Mouse (Mus musculus): Measurements from ENCODE around the gene Rad17. TPM values are rescaled to one million over a fixed set of nuclear protein-coding genes. Genes with fewer than 3 reads are reported as not detected.

Rad17 gene
- polyA plus RNA-seq, 1 experiment from 2014 or later = 9.2 TPM

DNA sequence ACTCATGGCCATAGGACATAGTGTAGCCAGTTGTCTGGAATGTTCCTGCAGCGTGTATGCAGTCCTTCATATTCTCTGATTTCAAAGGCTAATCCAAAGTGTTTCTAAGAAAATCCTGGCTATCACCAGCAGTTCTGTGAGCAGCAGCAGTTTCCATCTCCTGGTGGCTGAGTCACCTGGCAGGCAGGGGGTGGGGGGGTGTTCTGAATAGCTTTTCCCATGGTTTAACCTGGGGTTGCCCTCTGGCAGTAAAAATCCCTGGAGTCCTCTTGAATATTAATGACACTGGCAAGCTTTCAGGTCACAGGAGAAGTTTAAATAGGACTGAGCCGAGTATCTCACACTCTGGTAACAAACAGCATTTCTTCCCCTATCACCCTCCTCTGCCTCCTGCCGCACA, 69.2 kb downstream of the Rad17 start:
- TF ChIP-seq CTCF (IDR thresholded peaks at IDR 0.05; ENCODE audit: low read depth) = no peak
- TF ChIP-seq EP300 (IDR thresholded peaks at IDR 0.05; ENCODE audit: low read depth) = no peak
- 52% methylated on average over 3 of the region's 3 CpGs for WGBS (ENCODE audit: insufficient replicate concordance)
- Histone ChIP-seq H3K27ac (ENCODE audit: low read depth) (no peak overlapping the region; the same call in 1 of the 2 replicates), H3K4me3 (ENCODE audit: low read depth, low read length) (no peak overlapping the region), H3K9ac (replicated peaks) (no peak overlapping the region), H3K9me3 (ENCODE audit: low read length) (no peaks in the 10 kb centered on the region), H3K36me3 (replicated peaks; ENCODE audit: insufficient read depth, low read length) (no peaks in the 10 kb centered on the region), H3K4me1 (ENCODE audit: insufficient read depth) (peaks cover 6% of the 10 kb centered on the region; the same call in 1 of the 2 replicates), H3K4me2 (ENCODE audit: low read depth, low read length) (no peak overlapping the region), H3K27me3 (ENCODE audit: insufficient read depth, low read length) (no peaks in the 10 kb centered on the region)
- DNase-seq = no peak
- ATAC-seq = no peak

GRCm38 (mm10) chr13:100579951-100580350, 70.9 kb downstream of the Rad17 start:
- Histone ChIP-seq H3K27me3 (ENCODE audit: insufficient read depth, low read length) (no peaks in the 10 kb centered on the region), H3K9ac (replicated peaks) (no peak overlapping the region), H3K4me1 (ENCODE audit: insufficient read depth) (peaks cover 6% of the 10 kb centered on the region; the same call in 1 of the 2 replicates), H3K9me3 (ENCODE audit: low read length) (no peaks in the 10 kb centered on the region), H3K4me3 (ENCODE audit: low read depth, low read length) (no peak overlapping the region), H3K4me2 (ENCODE audit: low read depth, low read length) (no peak overlapping the region), H3K36me3 (replicated peaks; ENCODE audit: insufficient read depth, low read length) (no peaks in the 10 kb centered on the region), H3K27ac (ENCODE audit: low read depth) (peak overlapping the region; percentile 76)
- DNase-seq (no peak), ATAC-seq (no peak)
- TF ChIP-seq EP300 (IDR thresholded peaks at IDR 0.05; ENCODE audit: low read depth) (no peak), CTCF (IDR thresholded peaks at IDR 0.05; ENCODE audit: low read depth) (peak; percentile 58)

DNA sequence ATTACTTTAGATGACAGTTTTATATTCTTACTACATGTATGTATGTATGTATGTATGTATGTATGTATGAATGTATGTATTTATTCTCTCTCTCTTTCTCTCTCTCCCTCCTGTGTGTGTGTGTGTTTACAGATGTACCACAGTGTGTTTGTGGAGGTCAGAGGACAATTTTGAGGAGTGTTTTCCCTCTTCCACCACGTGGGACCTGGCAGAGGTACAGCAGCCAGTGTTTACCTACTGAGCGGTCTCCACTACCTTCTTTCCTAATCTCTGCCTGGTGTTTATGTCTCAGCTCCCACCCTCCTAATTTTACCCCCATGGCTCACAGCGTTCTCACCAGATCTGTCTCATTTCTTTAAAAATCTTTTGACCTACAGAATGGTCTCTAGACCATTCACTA, 71.6 kb downstream of the Rad17 start:
- ATAC-seq = peak; percentile 88
- TF ChIP-seq EP300 (IDR thresholded peaks at IDR 0.05; ENCODE audit: low read depth) = no peak
- no peak for TF ChIP-seq CTCF (IDR thresholded peaks at IDR 0.05; ENCODE audit: low read depth)
- no peaks in the 10 kb centered on the region for H3K9me3 ChIP-seq (ENCODE audit: low read length)
- DNase-seq = peak; percentile 73
- WGBS (ENCODE audit: insufficient replicate concordance) = 41% methylated on average over 3 of the region's 3 CpGs
- no peak overlapping the region for H3K4me2 ChIP-seq (ENCODE audit: low read depth, low read length)
- peak overlapping the region; percentile 76 for H3K27ac ChIP-seq (ENCODE audit: low read depth)
- peaks cover 6% of the 10 kb centered on the region; the same call in 1 of the 2 replicates for H3K4me1 ChIP-seq (ENCODE audit: insufficient read depth)
- no peaks in the 10 kb centered on the region for H3K27me3 ChIP-seq (ENCODE audit: insufficient read depth, low read length)
- H3K4me3 ChIP-seq (ENCODE audit: low read depth, low read length) = no peak overlapping the region
- H3K36me3 ChIP-seq (replicated peaks; ENCODE audit: insufficient read depth, low read length) = no peaks in the 10 kb centered on the region
- H3K9ac ChIP-seq (replicated peaks) = no peak overlapping the region

DNA sequence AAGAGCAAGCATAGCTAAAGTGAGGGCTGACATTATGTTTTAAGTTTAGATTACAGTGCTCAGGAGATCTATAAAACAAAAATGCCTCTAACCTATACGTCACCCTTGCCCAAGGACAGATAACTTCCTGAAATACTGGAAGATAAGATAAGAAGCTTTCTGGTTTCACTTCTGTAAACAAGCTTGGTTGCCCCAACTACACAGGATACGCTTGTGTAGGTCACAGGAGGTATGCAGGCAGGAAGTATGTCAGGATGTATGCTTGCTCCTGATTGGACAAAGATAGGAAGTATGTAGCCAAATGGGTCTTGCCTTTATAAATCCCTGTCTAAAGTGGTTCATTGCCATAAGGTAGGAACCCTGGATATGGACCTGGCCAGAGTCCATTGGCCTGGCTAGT, 74.9 kb downstream of the Rad17 start:
- TF ChIP-seq EP300 (IDR thresholded peaks at IDR 0.05; ENCODE audit: low read depth) (peak; percentile 54; the same call in 1 of the 2 replicates), CTCF (IDR thresholded peaks at IDR 0.05; ENCODE audit: low read depth) (no peak)
- 24% methylated on average over 2 of the region's 2 CpGs for WGBS (ENCODE audit: insufficient replicate concordance)
- Histone ChIP-seq H3K4me2 (ENCODE audit: low read depth, low read length) (no peak overlapping the region), H3K27ac (ENCODE audit: low read depth) (no peak overlapping the region), H3K4me1 (ENCODE audit: insufficient read depth) (peaks cover 6% of the 10 kb centered on the region; the same call in 1 of the 2 replicates), H3K9me3 (ENCODE audit: low read length) (no peaks in the 10 kb centered on the region), H3K9ac (replicated peaks) (no peak overlapping the region), H3K4me3 (ENCODE audit: low read depth, low read length) (no peak overlapping the region), H3K27me3 (ENCODE audit: insufficient read depth, low read length) (no peaks in the 10 kb centered on the region), H3K36me3 (replicated peaks; ENCODE audit: insufficient read depth, low read length) (no peaks in the 10 kb centered on the region)
- no peak for DNase-seq
- ATAC-seq = peak; percentile 43

- no peak overlapping the region for H3K9ac ChIP-seq (replicated peaks)
- TF ChIP-seq CTCF (IDR thresholded peaks at IDR 0.05; ENCODE audit: low read depth) (no peak), EP300 (IDR thresholded peaks at IDR 0.05; ENCODE audit: low read depth) (no peak)
- H3K27me3 ChIP-seq (ENCODE audit: insufficient read depth, low read length) = no peaks in the 10 kb centered on the region
- H3K27ac ChIP-seq (ENCODE audit: low read depth) = no peak overlapping the region
- H3K36me3 ChIP-seq (replicated peaks; ENCODE audit: insufficient read depth, low read length) = no peaks in the 10 kb centered on the region
- no peak for ATAC-seq
- no peak overlapping the region for H3K4me2 ChIP-seq (ENCODE audit: low read depth, low read length)
- H3K4me3 ChIP-seq (ENCODE audit: low read depth, low read length) = no peak overlapping the region
- no peak for DNase-seq
- WGBS (ENCODE audit: insufficient replicate concordance) = 37% methylated on average over 2 of the region's 2 CpGs
- H3K9me3 ChIP-seq (ENCODE audit: low read length) = no peaks in the 10 kb centered on the region
- H3K4me1 ChIP-seq (ENCODE audit: insufficient read depth) = no peaks in the 10 kb centered on the region
Measured at GRCm38 (mm10) chr13:100570713-100571112, 80.1 kb downstream of the Rad17 start.

- no peak for DNase-seq
- 89% methylated on average over 1 of the region's 1 CpGs for WGBS (ENCODE audit: insufficient replicate concordance)
Measured at GRCm38 (mm10) chr13:100568359-100568758, 82.5 kb downstream of the Rad17 start.

More at GRCm38 (mm10) chr13:100568359-100568758, 82.5 kb downstream of the Rad17 start:
- H3K36me3 ChIP-seq (replicated peaks; ENCODE audit: insufficient read depth, low read length) = no peaks in the 10 kb centered on the region
- no peaks in the 10 kb centered on the region for H3K4me1 ChIP-seq (ENCODE audit: insufficient read depth)
- no peak overlapping the region for H3K4me3 ChIP-seq (ENCODE audit: low read depth, low read length)
- TF ChIP-seq CTCF (IDR thresholded peaks at IDR 0.05; ENCODE audit: low read depth) = no peak
- no peak overlapping the region for H3K4me2 ChIP-seq (ENCODE audit: low read depth, low read length)
- no peak overlapping the region for H3K27ac ChIP-seq (ENCODE audit: low read depth)
- no peaks in the 10 kb centered on the region for H3K9me3 ChIP-seq (ENCODE audit: low read length)
- no peak for ATAC-seq
- no peaks in the 10 kb centered on the region for H3K27me3 ChIP-seq (ENCODE audit: insufficient read depth, low read length)
- H3K9ac ChIP-seq (replicated peaks) = no peak overlapping the region

Other genes starting within 250 kb of the Rad17 start
- 0.04 TPM in 2 replicates for gene Naip1, start 198.2 kb downstream of the Rad17 start, polyA plus RNA-seq (2015; fragmentation: Nextera tagmentation; extraction: Ambion mirVana)
- 13.4 and 14.7 TPM in 2 replicates for gene Gtf2h2, start 158.5 kb downstream of the Rad17 start, polyA plus RNA-seq (2015; fragmentation: Nextera tagmentation; extraction: Ambion mirVana)
- 11.2 and 14.6 TPM in 2 replicates for gene Ocln, start 98.3 kb downstream of the Rad17 start, polyA plus RNA-seq (2015; fragmentation: Nextera tagmentation; extraction: Ambion mirVana)
- gene Marveld2, start 34.1 kb downstream of the Rad17 start, polyA plus RNA-seq (2015; fragmentation: Nextera tagmentation; extraction: Ambion mirVana) = 8.6 and 9.4 TPM in 2 replicates
- gene Ak6, start 72 bp downstream of the Rad17 start, polyA plus RNA-seq (2015; fragmentation: Nextera tagmentation; extraction: Ambion mirVana) = 120 and 123 TPM in 2 replicates
- gene Taf9, start 528 bp upstream of the Rad17 start, polyA plus RNA-seq (2015; fragmentation: Nextera tagmentation; extraction: Ambion mirVana) = 17.7 and 20.1 TPM in 2 replicates
- 6.1 and 7.0 TPM in 2 replicates for gene Ccdc125, start 18.7 kb upstream of the Rad17 start, polyA plus RNA-seq (2015; fragmentation: Nextera tagmentation; extraction: Ambion mirVana)
- gene Cdk7, start 79.9 kb upstream of the Rad17 start, polyA plus RNA-seq (2015; fragmentation: Nextera tagmentation; extraction: Ambion mirVana) = 24.3 and 25.0 TPM in 2 replicates
- gene Mrps36, start 93.6 kb upstream of the Rad17 start, polyA plus RNA-seq (2015; fragmentation: Nextera tagmentation; extraction: Ambion mirVana) = 120 and 126 TPM in 2 replicates
- 19.4 and 19.6 TPM in 2 replicates for gene Cenph, start 124.8 kb upstream of the Rad17 start, polyA plus RNA-seq (2015; fragmentation: Nextera tagmentation; extraction: Ambion mirVana)
- gene Ccnb1, start 135.5 kb upstream of the Rad17 start, polyA plus RNA-seq (2015; fragmentation: Nextera tagmentation; extraction: Ambion mirVana) = 74.6 and 85.2 TPM in 2 replicates
- 18.8 and 18.9 TPM in 2 replicates for gene Slc30a5, start 182.4 kb upstream of the Rad17 start, polyA plus RNA-seq (2015; fragmentation: Nextera tagmentation; extraction: Ambion mirVana)